Mouse (Mus musculus) gastrocnemius, adult 8-10 months (tissue): ENCODE results near the gene Drosha. TPM values are rescaled to one million over a fixed set of nuclear protein-coding genes. Genes with fewer than 3 reads are reported as not detected.
"Not testable (repeated sequence)": the region's sequence is repeated elsewhere in the genome, so short reads cannot be mapped to it uniquely, and the experiment has no call there.

Experiments
- DNase-seq, 2 experiments: peaks; one replicate each; pipeline ENCODE4 v3.0.0; 2022; ENCODE audit warnings: low spot score in 2 of 2
- microRNA-seq: library from miRNA; unstranded; fragments of <30 nt; microRNA quantifications from one replicate; pipeline ENCODE4 v1.2.0, GENCODE M21; 2022
- total RNA-seq, 4 experiments: library from RNA; stranded (reverse); gene quantifications; 2 replicates each; pipeline ENCODE4 v1.2.4; 2022

Gene Drosha
- total RNA-seq, 4 experiments from 2014 or later = 34.5 to 38.1 (median 36.3) TPM

- DNase-seq = no peak
Measured at GRCm38 (mm10) chr15:12931481-12931880, 106.9 kb downstream of the Drosha start.

DNA sequence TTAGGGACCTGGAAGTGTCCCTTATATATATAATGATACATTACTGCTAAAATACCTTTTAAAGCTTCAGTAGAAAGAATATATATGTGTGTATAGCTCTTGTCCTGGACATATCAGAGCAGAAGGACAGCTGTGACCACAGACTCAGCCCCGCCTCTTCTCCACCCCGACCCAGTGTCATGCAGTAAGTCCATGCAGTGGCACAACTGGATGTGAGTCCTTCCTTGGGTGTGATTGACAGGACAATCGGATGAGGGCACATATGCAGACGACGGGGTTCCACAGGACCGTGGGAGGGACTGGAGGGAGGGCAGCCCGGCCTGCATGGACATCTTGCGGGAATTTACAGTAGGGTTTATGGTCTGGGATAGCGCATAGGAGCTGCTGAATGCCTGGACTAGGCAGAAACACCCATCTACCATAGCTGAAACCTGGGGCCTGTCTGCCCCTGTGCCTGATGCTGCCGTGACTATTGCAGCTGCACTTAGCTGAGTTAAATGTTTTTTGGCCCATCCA is 111.7 kb downstream of the Drosha start:
- no peak for DNase-seq

DNA sequence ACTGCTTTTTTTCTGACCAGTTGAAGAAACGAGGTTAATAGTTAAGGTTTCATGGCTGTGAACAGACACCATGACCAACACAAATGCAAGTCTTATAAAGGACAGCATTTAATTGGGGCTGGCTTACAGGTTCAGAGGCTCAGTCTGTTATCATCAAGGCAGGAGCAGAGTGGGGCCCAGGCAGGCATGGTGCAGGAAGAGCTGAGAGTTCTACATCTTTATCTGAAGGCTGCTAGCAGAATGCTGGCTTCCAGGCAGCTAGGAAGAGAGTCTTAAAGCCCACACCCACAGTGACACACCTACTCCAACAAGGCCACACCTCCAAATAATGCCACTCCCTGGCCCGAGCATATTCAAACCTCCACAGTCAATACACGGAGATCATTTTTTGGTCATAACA is 112.7 kb downstream of the Drosha start:
- not testable (repeated sequence) for DNase-seq

DNA sequence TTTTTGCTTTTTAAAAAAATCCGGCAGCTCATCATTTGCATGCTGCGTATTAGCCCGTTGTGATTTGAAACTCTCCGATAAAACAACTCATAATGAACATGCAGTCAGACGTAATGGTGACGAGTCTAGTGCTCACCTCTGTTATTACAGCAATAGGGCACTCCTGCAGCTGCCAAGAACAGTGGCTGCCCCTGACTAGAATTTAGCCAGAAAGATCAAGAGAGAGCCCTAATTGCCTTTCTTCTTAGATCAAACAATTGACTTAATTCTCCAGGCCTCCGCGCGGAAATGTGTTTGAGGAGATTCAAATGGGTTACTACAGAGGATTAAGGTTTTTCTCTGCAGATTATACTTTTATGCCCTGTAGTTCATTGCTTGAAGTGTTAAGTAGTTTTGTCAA is 116.5 kb downstream of the Drosha start:
- no peak for DNase-seq

- no peak for DNase-seq
Measured at GRCm38 (mm10) chr15:12941651-12942180, 117.1 kb downstream of the Drosha start.

DNA sequence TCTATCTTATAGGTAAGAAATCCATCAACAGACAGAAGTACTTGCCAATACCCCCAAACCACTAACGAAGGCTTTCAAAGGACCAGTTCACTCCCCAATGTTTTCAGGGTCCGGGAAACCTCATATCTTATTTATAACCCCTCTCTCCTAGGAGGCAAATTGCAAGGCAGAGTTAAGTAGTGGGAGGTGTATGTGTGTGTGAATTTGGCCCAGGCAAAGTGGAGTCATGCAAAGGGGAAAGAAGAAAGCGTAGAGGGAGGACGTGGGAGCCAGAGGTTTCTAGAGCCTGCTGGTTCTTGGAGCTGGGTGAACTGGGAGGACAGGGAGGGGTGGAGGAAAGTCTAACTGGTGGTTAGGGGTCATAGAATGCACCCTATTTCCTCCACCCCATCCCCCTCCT is 117.8 kb downstream of the Drosha start:
- DNase-seq = no peak

DNA sequence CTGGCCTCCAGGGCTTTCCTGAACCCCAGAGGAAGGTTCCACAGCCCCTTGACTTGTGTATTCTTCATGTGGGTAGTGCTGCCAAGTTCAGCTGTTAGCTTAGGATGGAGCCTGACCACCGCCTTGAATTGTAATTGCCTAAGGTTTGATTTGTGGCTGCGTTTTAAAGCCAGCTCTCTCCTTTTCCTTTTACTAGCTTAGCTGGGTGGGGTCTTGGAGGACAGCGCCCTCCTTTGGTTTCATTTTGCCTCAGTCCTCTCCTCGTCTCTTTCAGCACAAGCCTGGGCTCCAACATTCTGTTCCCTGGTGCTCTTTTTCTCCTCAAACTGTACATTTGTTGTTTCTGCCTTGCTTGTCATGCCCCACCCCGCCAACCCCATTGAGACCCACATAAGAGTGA is 133.4 kb downstream of the Drosha start:
- DNase-seq = no peak

DNA sequence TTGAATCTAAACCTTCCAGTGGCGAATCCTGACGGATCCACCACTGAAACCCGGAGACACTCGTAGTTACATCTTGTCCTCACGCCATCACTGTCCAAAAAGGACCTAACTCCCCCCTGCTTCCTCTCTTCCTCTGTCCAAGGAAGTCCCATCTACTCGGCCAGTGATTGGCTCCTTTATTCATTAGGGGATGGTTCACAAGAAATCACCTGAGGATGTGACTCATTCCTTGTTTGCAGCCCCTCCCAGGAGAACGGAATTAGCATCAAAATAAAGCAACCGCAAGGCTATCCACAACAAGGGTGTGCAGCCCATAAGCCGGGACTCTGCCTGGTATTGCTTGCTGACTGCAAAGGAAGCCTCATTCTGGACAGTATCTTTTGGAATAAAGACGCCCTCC is 137.6 kb downstream of the Drosha start:
- no peak for DNase-seq

DNA sequence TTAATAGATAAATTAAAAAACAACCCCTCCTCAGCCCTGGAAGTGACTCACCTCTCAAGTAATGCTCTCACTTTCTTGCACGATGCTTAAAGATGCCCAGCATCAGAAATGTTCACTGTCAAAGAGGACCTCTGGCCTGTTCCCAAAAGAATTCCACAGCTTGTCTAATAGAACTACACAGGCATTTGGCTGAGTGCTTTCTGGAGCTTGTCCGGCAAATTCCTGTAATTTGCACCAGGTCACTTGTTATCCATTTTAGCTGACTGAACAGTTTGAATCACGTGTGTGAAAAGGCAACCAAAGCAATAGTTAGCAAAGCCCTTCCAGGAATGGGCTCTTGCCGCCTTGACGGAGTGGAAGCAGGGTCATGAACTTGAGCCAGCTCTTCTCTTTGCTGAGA is 140.6 kb downstream of the Drosha start:
- no peak for DNase-seq

DNA sequence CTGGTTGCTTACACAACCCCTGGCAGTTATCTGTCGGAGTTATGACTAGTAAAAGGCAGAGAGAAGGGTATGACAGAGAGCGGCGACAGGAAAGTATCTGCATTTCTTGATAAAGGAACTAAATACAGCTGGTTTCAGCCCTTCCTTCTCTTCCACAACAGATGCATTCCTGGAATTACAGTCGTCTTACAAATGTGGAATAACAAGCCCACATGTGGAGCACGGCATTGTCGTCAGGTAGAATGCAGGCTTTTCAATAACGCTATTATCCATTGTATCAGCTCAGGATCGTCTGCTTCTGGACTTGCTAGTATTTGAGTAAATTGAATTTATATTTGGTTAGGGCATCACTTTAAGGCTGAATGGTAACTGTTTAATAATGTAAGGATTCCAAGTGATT is 144.2 kb downstream of the Drosha start:
- DNase-seq = no peak

GRCm38 (mm10) chr15:12972441-12972840 is 147.8 kb downstream of the Drosha start:
- no peak for DNase-seq

Small RNA genes lying within 50 kb of the gene (microRNA-seq; reads per million reads assigned to microRNA genes)
- gene Gm47288 = not detected

Other genes starting within 250 kb of the Drosha start
- gene Pdzd2, start 84.9 kb upstream of the Drosha start, total RNA-seq = 10 to 100 TPM; 12.9 to 17.2 (median 16.0) TPM
- gene 6030458C11Rik, start 166 bp upstream of the Drosha start, total RNA-seq = 10 to 100 TPM; 20.0 to 25.6 (median 23.0) TPM